Mouse (Mus musculus) CH12.LX (cell line): ENCODE data around the gene S100pbp.

ENCODE experiments used
- E2F4 ChIP-seq: IDR thresholded peaks from 2 replicates; pipeline ENCODE4 v1.6.1; 2011; ENCODE audit warnings: low read depth, low read length, improper control_type of control experiment; ENCODE audit not compliant: insufficient replicate concordance
- ELF1 ChIP-seq: IDR thresholded peaks from 2 replicates; pipeline ENCODE4 v1.6.1; 2014; ENCODE audit warnings: low read depth, mild to moderate bottlenecking, inconsistent platforms, low read length, improper control_type of control experiment
- MAFK ChIP-seq: IDR thresholded peaks from 2 replicates; pipeline ENCODE4 v1.6.1; 2011; ENCODE audit warnings: low read length, improper control_type of control experiment; ENCODE audit not compliant: insufficient replicate concordance
- MAX ChIP-seq: IDR thresholded peaks from 2 replicates; pipeline ENCODE4 v1.6.1; 2011; ENCODE audit warnings: low read length, improper control_type of control experiment
- MEF2A ChIP-seq: IDR thresholded peaks from 2 replicates; pipeline ENCODE4 v1.6.1; 2014; ENCODE audit warnings: low read depth, mild to moderate bottlenecking, inconsistent platforms, low read length, improper control_type of control experiment, borderline replicate concordance
- POLR2A ChIP-seq: IDR thresholded peaks from 2 replicates; pipeline ENCODE4 v1.6.1; 2011; ENCODE audit warnings: low read depth, mild to moderate bottlenecking, improper control_type of control experiment, low read length
- ZC3H11A ChIP-seq: IDR thresholded peaks from 2 replicates; pipeline ENCODE4 v1.6.1; 2012; ENCODE audit warnings: low read depth, mild to moderate bottlenecking, inconsistent platforms, low read length, improper control_type of control experiment
- ZNF384 ChIP-seq: IDR thresholded peaks from 2 replicates; pipeline ENCODE4 v1.6.1; 2012; ENCODE audit warnings: low read depth, low read length, improper control_type of control experiment, inconsistent platforms

DNA sequence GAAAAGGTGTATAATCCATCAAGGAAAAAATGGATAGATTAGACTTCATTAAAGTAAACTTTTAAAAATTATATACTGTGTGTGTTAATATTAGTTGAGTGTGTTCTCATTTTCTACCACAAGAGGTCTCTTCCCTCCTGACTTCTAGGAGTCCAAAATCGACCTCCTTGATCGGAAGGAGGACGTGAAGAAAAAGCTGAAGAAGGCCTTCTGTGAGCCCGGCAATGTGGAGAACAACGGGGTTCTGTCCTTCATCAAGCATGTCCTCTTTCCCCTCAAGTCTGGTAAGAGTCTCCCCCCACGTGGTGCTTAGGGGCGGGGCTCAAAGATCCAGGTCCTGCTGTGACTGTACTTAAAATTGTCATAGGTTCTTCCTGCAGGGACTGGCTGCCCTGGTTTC, 20.0 kb upstream of the S100pbp start:
- TF ChIP-seq ZC3H11A (no peak), ELF1 (no peak), E2F4 (no peak), POLR2A (no peak), MEF2A (no peak), MAX (no peak), MAFK (no peak), ZNF384 (no peak)
